Mouse (Mus musculus) forebrain, embryonic 15.5 days (tissue): ENCODE results near the gene Slc22a8. TPM values are rescaled to one million over a fixed set of nuclear protein-coding genes. Genes with fewer than 3 reads are reported as not detected.

Experiments
- ATAC-seq: fragments of 200-750 bp; cut with Nextera tagmentation; replicated peaks from 2 replicates; pipeline ENCODE4 v1.8.0; 2017; ENCODE audit warnings: mild to moderate bottlenecking, moderate TSS enrichment, moderate library complexity
- H3K27ac ChIP-seq: fragments of 300-500 bp; sonication (generic); replicated peaks from 2 replicates; pipeline ENCODE4 v1.5.1; 2015; ENCODE audit warnings: mild to moderate bottlenecking, inconsistent platforms
- H3K27me3 ChIP-seq: fragments of 300-500 bp; sonication (generic); 2 replicates; pipeline ENCODE4 v1.6.1; 2015; ENCODE audit warnings: inconsistent platforms
- H3K36me3 ChIP-seq: fragments of 300-500 bp; sonication (generic); 2 replicates; pipeline ENCODE4 v1.6.1; 2015; ENCODE audit warnings: mild to moderate bottlenecking, inconsistent platforms
- H3K4me1 ChIP-seq: fragments of 300-500 bp; sonication (generic); 2 replicates; pipeline ENCODE4 v1.6.1; 2015; ENCODE audit warnings: inconsistent platforms
- H3K4me2 ChIP-seq: fragments of 300-500 bp; sonication (generic); replicated peaks from 2 replicates; pipeline ENCODE4 v1.6.1; 2015; ENCODE audit warnings: mild to moderate bottlenecking, inconsistent platforms
- H3K4me3 ChIP-seq: fragments of 300-500 bp; sonication (generic); 2 replicates; pipeline ENCODE4 v1.5.1; 2015; ENCODE audit warnings: mild to moderate bottlenecking, inconsistent platforms
- H3K9ac ChIP-seq: fragments of 300-500 bp; sonication (generic); replicated peaks from 2 replicates; pipeline ENCODE4 v1.6.1; 2015; ENCODE audit warnings: mild to moderate bottlenecking, inconsistent platforms
- H3K9me3 ChIP-seq: fragments of 300-500 bp; sonication (generic); 2 replicates; pipeline ENCODE4 v1.6.1; 2016; ENCODE audit warnings: inconsistent platforms
- WGBS: fragments of 180-500 bp; shearing (Covaris S2); methylation state at CpG from one replicate; pipeline ENCODE4 v1.1.7; 2015; ENCODE audit warnings: mixed read lengths; 5-methylcytosine and 5-hydroxymethylcytosine counted together
- polyA plus RNA-seq: library from polyadenylated mRNA; unstranded; fragments of >200 nt; fragmentation: Nextera tagmentation; extraction: Ambion mirVana; gene quantifications from 2 replicates; pipeline ENCODE4 v1.2.1, GENCODE M21; 2015

The Slc22a8 gene
- polyA plus RNA-seq, 1 experiment from 2014 or later, result 6.1 TPM

DNA sequence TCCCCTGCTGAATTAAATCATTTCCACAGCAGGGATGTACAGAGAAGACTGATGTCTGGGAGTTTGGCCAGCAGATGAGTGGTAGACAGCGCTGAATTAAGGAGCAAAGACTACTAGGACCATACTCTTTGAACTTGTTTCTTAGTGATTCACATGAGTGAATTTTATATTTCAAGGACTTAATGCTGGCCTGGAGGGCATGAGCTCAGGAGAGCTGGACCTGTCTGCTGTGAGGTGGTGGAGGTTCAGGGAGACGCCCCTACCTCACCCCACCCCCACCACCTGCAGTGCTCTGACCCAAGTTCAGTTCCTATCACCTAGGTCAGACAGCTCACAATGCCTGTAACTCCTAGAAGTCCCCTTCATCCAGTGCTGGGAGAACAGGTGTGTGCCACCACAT is 55.3 kb downstream of the Slc22a8 start:
- Histone ChIP-seq H3K27me3 (no peaks in the 10 kb centered on the region), H3K4me2 (no peak overlapping the region), H3K9me3 (no peaks in the 10 kb centered on the region), H3K27ac (no peak overlapping the region), H3K4me3 (no peak overlapping the region), H3K4me1 (no peaks in the 10 kb centered on the region), H3K36me3 (no peaks in the 10 kb centered on the region), H3K9ac (no peak overlapping the region)
- ATAC-seq, result no peak
- WGBS, result 83% methylated on average over 2 of the region's 2 CpGs

DNA sequence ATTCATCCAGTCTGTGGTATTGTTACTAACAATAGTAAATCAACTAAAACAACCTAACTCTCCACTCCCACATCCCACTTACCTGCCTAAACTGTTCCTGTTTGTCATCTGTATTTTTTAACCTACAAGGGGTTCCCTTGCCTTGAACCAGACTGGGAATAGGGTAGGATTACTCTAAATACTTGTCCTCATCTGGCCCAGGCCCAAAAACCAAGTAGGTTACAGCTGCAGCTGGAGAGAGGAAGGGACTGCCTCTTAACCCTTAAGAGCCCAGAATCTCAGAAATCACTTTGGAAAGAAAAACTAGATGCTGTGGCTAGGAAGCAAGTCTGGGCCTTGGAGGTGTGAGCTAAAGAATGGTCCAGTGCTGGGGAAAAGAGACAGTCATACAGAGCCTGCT is 64.8 kb downstream of the Slc22a8 start:
- no peaks in the 10 kb centered on the region for H3K4me1 ChIP-seq
- no peak overlapping the region for H3K4me3 ChIP-seq
- no peak overlapping the region for H3K4me2 ChIP-seq
- no peak overlapping the region for H3K27ac ChIP-seq
- ATAC-seq, result no peak
- no peaks in the 10 kb centered on the region for H3K36me3 ChIP-seq
- H3K9ac ChIP-seq, result no peak overlapping the region
- no peaks in the 10 kb centered on the region for H3K27me3 ChIP-seq
- no peaks in the 10 kb centered on the region for H3K9me3 ChIP-seq

DNA sequence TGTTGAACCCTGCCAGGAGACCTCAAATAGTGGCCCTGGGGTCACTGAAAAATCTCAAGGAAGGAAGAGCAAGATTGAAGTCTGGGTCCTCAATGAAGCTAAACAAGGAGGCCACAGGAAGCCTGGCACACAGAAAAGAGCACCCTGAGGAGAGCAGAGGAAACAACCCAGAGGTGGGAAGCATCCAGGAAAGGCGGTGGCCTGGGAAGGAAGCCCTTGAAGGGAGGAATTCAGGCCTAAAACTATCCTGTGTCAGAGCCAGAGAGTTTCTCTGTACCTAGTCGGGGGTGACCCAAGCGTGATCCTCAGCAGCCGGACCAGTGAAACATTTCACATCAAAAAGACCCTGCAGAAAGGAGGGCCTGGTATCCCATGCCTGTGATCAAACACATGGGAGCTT is 65.3 kb downstream of the Slc22a8 start:
- ATAC-seq, result no peak
- Histone ChIP-seq H3K27ac (no peak overlapping the region), H3K9ac (no peak overlapping the region), H3K36me3 (no peaks in the 10 kb centered on the region), H3K4me3 (no peak overlapping the region), H3K4me1 (peaks cover 1% of the 10 kb centered on the region; the same call in 1 of the 2 replicates), H3K4me2 (no peak overlapping the region), H3K27me3 (no peaks in the 10 kb centered on the region), H3K9me3 (no peaks in the 10 kb centered on the region)
- WGBS, result 79% methylated on average over 4 of the region's 4 CpGs

Other genes with a start within 250 kb of the Slc22a8 start
- not detected in 2 replicates for gene Slc22a30, start 186.1 kb upstream of the Slc22a8 start, polyA plus RNA-seq
- 6.6 and 7.8 TPM in 2 replicates for gene Slc22a6, start 26.8 kb downstream of the Slc22a8 start, polyA plus RNA-seq
- 5.1 and 5.4 TPM in 2 replicates for gene Chrm1, start 72.5 kb downstream of the Slc22a8 start, polyA plus RNA-seq
- gene Slc3a2, start 132.1 kb downstream of the Slc22a8 start, polyA plus RNA-seq, result 164 and 171 TPM in 2 replicates
- gene Wdr74, start 144.6 kb downstream of the Slc22a8 start, polyA plus RNA-seq, result 96.5 and 97.4 TPM in 2 replicates
- 1.5 and 2.5 TPM in 2 replicates for gene 1700092M07Rik, start 149.5 kb downstream of the Slc22a8 start, polyA plus RNA-seq
- 130 and 133 TPM in 2 replicates for gene Stx5a, start 150.2 kb downstream of the Slc22a8 start, polyA plus RNA-seq
- gene Nxf1, start 165.8 kb downstream of the Slc22a8 start, polyA plus RNA-seq, result 187 and 192 TPM in 2 replicates
- gene Tmem223, start 179.7 kb downstream of the Slc22a8 start, polyA plus RNA-seq, result 249 and 250 TPM in 2 replicates
- 27.4 and 33.9 TPM in 2 replicates for gene Tmem179b, start 183.2 kb downstream of the Slc22a8 start, polyA plus RNA-seq
- 32.2 and 34.1 TPM in 2 replicates for gene Taf6l, start 195.2 kb downstream of the Slc22a8 start, polyA plus RNA-seq
- 162 and 169 TPM in 2 replicates for gene Polr2g, start 207.3 kb downstream of the Slc22a8 start, polyA plus RNA-seq
- gene Zbtb3, start 211.3 kb downstream of the Slc22a8 start, polyA plus RNA-seq, result 8.3 and 9.6 TPM in 2 replicates
- gene Ttc9c, start 228.1 kb downstream of the Slc22a8 start, polyA plus RNA-seq, result 68.4 and 72.7 TPM in 2 replicates
- 5.9 and 6.1 TPM in 2 replicates for gene Hnrnpul2, start 228.8 kb downstream of the Slc22a8 start, polyA plus RNA-seq
- gene AC129217.1, start 238.5 kb downstream of the Slc22a8 start, polyA plus RNA-seq, result not detected in 2 replicates
- gene Bscl2, start 246.2 kb downstream of the Slc22a8 start, polyA plus RNA-seq, result 80.7 and 85.2 TPM in 2 replicates
- gene Gng3, start 247.9 kb downstream of the Slc22a8 start, polyA plus RNA-seq, result 272 and 281 TPM in 2 replicates